Mouse (Mus musculus) limb, embryonic 14.5 days (tissue): Measurements from ENCODE around the gene Cryaa. TPM values are rescaled to one million over a fixed set of nuclear protein-coding genes. Genes with fewer than 3 reads are reported as not detected.

Experiments used
- ATAC-seq: fragments of 200-750 bp; cut with Nextera tagmentation; 2 replicates; pipeline ENCODE4 v1.8.0; 2017; ENCODE audit warnings: low read depth, moderate number of reproducible peaks, moderate TSS enrichment; ENCODE audit not compliant: low FRiP score
- DNase-seq: peaks from one replicate; pipeline ENCODE4 v3.0.0-alpha.2; 2015; ENCODE audit warnings: low spot score
- H3K27ac ChIP-seq: fragments of 300-500 bp; sonication (generic); replicated peaks from 2 replicates; pipeline ENCODE4 v1.5.1; 2014; ENCODE audit warnings: low read depth, mild to moderate bottlenecking, low read length, moderate library complexity, mixed read lengths
- H3K27me3 ChIP-seq: fragments of 300-500 bp; sonication (generic); 2 replicates; pipeline ENCODE4 v1.6.1; 2014; ENCODE audit warnings: low read length, mixed read lengths; ENCODE audit not compliant: control insufficient read depth, insufficient read depth
- H3K36me3 ChIP-seq: fragments of 300-500 bp; sonication (generic); 2 replicates; pipeline ENCODE4 v1.6.1; 2014; ENCODE audit warnings: mild to moderate bottlenecking, low read length, moderate library complexity, mixed read lengths; ENCODE audit not compliant: control insufficient read depth, insufficient read depth
- H3K4me1 ChIP-seq: fragments of 300-500 bp; sonication (generic); 2 replicates; pipeline ENCODE4 v1.6.1; 2014; ENCODE audit warnings: antibody characterized with exemption, low read length, mixed read lengths; ENCODE audit not compliant: control insufficient read depth, insufficient read depth
- H3K4me2 ChIP-seq: fragments of 300-500 bp; sonication (generic); replicated peaks from 2 replicates; pipeline ENCODE4 v1.6.1; 2014; ENCODE audit warnings: low read depth, mild to moderate bottlenecking, low read length, moderate library complexity; ENCODE audit not compliant: severe bottlenecking
- H3K4me3 ChIP-seq: fragments of 300-500 bp; sonication (generic); replicated peaks from 2 replicates; pipeline ENCODE4 v1.5.1; 2014; ENCODE audit warnings: low read length
- H3K9ac ChIP-seq: fragments of 300-500 bp; sonication (generic); 2 replicates; pipeline ENCODE4 v1.6.1; 2014; ENCODE audit warnings: mild to moderate bottlenecking, low read depth, low read length, moderate library complexity; ENCODE audit not compliant: severe bottlenecking
- H3K9me3 ChIP-seq: fragments of 300-500 bp; sonication (generic); 2 replicates; pipeline ENCODE4 v1.6.1; 2016; ENCODE audit warnings: low read length; ENCODE audit not compliant: control insufficient read depth
- POLR2A ChIP-seq: fragments of 200-500 bp; IDR thresholded peaks from 2 replicates; pipeline ENCODE4 v1.8.0; 2012; ENCODE audit warnings: inconsistent platforms, mild to moderate bottlenecking, moderate library complexity, borderline replicate concordance; ENCODE audit not compliant: insufficient read depth, insufficient read length; ENCODE audit errors: extremely low read depth
- WGBS: fragments of 180-500 bp; shearing (Covaris S2); extraction: QIAGEN DNeasy Blood & Tissue Kit; methylation state at CpG from one replicate; pipeline ENCODE4 v1.1.7; 2014; 5-methylcytosine and 5-hydroxymethylcytosine counted together
- polyA plus RNA-seq, 2 experiments: library from polyadenylated mRNA; depleted of rRNA in 1 of 2; stranded (reverse) in 1 of 2; unstranded in 1 of 2; fragments of >200 nt; fragmentation: Nextera tagmentation in 1 of 2; extraction: Ambion mirVana in 1 of 2; gene quantifications; 2 replicates each; pipeline versions ENCODE4 v1.2.1 to v1.2.3; 2012 to 2014

The Cryaa gene
- polyA plus RNA-seq, 2 experiments = 0.05 to 0.26 TPM

DNA sequence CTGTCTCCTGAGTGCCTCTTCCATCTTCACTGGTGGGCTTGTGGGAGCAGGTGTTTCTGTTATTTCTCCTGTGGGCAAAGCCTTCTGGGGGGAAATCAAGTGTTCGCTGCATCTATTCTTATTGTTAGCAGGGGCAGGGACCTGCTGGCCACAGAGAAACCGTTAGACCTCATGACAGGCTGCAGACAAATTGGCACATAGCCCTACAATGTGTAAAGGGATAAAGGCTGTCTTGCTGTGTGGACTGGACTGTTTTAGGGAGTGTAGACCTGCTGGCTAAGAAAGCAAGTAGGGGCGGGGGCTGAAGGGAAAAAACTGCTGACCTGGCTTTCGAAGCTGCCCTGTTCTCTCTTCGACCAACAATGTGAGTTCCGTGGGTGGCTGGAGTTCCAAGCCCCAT, 44.0 kb downstream of the Cryaa start:
- DNase-seq = no peak
- Histone ChIP-seq H3K4me1 (0 out of 2 replicates have a peak, but pooled peaks cover 5% of the 10 kb centered on the region), H3K27ac (no peak overlapping the region), H3K4me2 (no peak overlapping the region), H3K27me3 (no peaks in the 10 kb centered on the region), H3K36me3 (no peaks in the 10 kb centered on the region), H3K9me3 (no peaks in the 10 kb centered on the region), H3K9ac (no peak overlapping the region), H3K4me3 (no peak overlapping the region)
- no peak for TF ChIP-seq POLR2A
- ATAC-seq = no peak
- 84% methylated on average over 6 of the region's 6 CpGs for WGBS

DNA sequence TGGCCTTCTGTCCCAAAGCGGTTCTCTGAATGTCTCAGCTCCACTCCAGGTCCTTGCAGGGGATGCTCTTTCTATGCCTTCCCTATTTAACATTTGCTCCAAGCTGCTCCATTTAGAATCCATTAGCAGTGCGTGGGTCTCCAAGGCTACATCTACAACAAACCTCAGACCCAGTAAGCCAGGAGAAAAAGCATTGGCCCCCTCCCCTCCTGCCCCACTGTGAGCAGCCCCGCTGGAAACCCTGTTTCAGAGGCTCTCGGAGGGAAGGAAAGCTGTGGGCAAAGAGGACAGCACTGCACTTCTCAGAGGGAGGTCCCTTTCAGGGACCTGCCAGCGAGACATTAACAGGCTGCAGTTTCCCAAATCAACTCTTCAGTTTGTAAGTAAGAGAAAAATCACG, 47.8 kb downstream of the Cryaa start:
- no peaks in the 10 kb centered on the region for H3K9me3 ChIP-seq
- 37% methylated on average over 6 of the region's 6 CpGs for WGBS
- no peak overlapping the region for H3K4me2 ChIP-seq
- no peak overlapping the region for H3K9ac ChIP-seq
- H3K27me3 ChIP-seq = no peaks in the 10 kb centered on the region
- DNase-seq (no peak), ATAC-seq (no peak)
- 0 out of 2 replicates have a peak, but pooled peaks cover 5% of the 10 kb centered on the region for H3K4me1 ChIP-seq
- no peak for TF ChIP-seq POLR2A
- H3K4me3 ChIP-seq = no peak overlapping the region
- no peaks in the 10 kb centered on the region for H3K36me3 ChIP-seq
- H3K27ac ChIP-seq = no peak overlapping the region

DNA sequence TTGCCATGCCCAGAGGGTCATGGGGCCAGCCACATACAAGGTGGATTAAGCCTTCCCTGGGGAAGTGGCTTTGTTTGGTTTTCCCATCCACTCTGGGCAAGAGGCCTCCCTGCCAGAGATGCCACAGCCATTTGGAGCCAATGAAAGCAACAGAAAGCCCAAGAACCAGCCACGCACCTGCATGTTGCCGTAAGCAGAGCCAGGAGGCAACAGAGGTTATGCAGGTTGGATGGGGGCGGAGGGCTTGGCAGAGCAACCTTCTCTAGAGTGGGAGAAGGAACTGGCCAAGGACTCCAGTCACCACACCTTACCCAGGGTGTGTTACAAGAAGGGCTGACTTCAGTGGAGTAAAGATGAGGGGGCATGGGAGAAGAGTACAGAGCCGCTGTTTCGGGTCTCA, 48.6 kb downstream of the Cryaa start:
- Histone ChIP-seq H3K9me3 (no peaks in the 10 kb centered on the region), H3K9ac (no peak overlapping the region), H3K4me1 (0 out of 2 replicates have a peak, but pooled peaks cover 5% of the 10 kb centered on the region), H3K4me3 (no peak overlapping the region), H3K4me2 (no peak overlapping the region), H3K27ac (no peak overlapping the region), H3K27me3 (no peaks in the 10 kb centered on the region), H3K36me3 (no peaks in the 10 kb centered on the region)
- no peak for DNase-seq
- 96% methylated on average over 5 of the region's 5 CpGs for WGBS
- no peak for TF ChIP-seq POLR2A
- ATAC-seq = no peak

GRCm38 (mm10) chr17:31727230-31727629, 49.6 kb downstream of the Cryaa start:
- H3K4me3 ChIP-seq = no peak overlapping the region
- no peak overlapping the region for H3K4me2 ChIP-seq
- ATAC-seq = no peak
- no peak for TF ChIP-seq POLR2A
- H3K4me1 ChIP-seq = 0 out of 2 replicates have a peak, but pooled peaks cover 5% of the 10 kb centered on the region
- 70% methylated on average over 4 of the region's 4 CpGs for WGBS
- H3K27ac ChIP-seq = no peak overlapping the region
- H3K27me3 ChIP-seq = no peaks in the 10 kb centered on the region
- no peaks in the 10 kb centered on the region for H3K9me3 ChIP-seq
- H3K9ac ChIP-seq = no peak overlapping the region
- no peaks in the 10 kb centered on the region for H3K36me3 ChIP-seq
- no peak for DNase-seq

DNA sequence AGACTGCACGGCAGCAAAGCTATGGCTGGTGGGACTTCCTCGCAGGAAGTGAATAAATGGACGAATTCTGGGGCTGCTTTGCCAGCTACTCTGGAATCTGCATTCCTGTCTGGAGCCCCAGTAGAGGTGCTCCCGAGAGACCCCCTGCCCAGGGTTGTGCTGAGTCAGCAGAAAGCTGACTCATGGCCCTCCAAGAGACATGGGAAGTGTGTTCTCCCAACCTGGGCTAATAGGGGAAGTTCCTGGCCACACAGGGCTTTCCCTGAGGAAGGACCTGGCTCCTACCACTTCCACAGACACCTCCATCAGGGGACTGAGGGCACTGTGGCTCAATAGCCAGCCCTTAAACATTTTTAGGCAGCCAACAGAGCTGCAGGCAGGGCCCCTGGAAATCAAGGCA, 50.4 kb downstream of the Cryaa start:
- H3K9ac ChIP-seq = no peak overlapping the region
- ATAC-seq (no peak), DNase-seq (no peak)
- H3K4me1 ChIP-seq = 0 out of 2 replicates have a peak, but pooled peaks cover 5% of the 10 kb centered on the region
- 66% methylated on average over 4 of the region's 4 CpGs for whole genome bisulfite sequencing
- no peaks in the 10 kb centered on the region for H3K9me3 ChIP-seq
- no peak overlapping the region for H3K4me3 ChIP-seq
- H3K36me3 ChIP-seq = no peaks in the 10 kb centered on the region
- TF ChIP-seq POLR2A = no peak
- H3K27me3 ChIP-seq = no peaks in the 10 kb centered on the region
- H3K27ac ChIP-seq = no peak overlapping the region
- no peak overlapping the region for H3K4me2 ChIP-seq
